Mouse (Mus musculus) spleen, postnatal 4 days (tissue): ENCODE results near the gene Ptprk.

ENCODE experiments used
- DNase-seq, 2 experiments: peaks; one replicate each; pipeline ENCODE4 v3.0.0; 2022; ENCODE audit warnings: low spot score in 2 of 2

The Ptprk gene

GRCm38 (mm10) chr10:28408980-28409379 lies 334.4 kb downstream of the Ptprk start:
- no peak for DNase-seq

GRCm38 (mm10) chr10:28414823-28415222 lies 340.2 kb downstream of the Ptprk start:
- no peak for DNase-seq

DNA sequence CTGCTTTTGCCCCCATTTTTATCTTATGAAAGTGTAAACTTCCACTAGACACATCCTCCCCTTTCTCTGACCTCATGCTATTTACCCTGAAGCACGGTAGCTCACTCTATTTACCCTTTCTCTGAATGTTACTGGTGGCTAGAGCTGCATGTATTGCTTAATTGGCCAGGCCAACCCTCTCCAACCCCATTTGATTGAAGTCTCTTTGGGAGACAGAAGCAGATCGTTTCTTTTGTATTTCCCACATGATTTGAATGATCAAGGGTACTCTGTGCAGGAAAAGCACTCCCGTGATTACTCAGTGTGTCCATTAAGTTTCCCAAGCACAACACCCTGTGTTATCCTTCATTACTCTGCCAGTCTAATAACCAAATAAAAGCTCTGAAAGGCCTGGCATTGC lies 348.0 kb downstream of the Ptprk start:
- no peak for DNase-seq

DNA sequence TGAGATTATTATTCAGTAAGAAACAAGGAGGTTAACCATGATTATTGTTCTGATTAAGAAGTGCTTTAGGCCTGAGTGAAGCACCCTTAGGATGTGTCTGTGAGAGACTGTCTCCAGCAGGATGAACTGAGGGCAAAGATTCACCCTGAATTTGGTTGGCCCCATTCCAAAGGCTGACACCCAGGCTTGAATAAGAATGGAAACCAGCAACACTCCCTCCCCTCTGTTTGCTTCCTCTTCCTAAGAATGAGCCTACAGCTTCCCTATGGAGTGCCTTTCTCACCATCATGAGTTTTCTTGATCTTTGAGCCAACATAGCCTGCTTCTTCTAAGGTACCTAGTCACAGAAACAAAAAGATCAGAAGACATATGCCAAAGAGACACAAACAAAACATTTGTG lies 350.8 kb downstream of the Ptprk start:
- no peak for DNase-seq

DNA sequence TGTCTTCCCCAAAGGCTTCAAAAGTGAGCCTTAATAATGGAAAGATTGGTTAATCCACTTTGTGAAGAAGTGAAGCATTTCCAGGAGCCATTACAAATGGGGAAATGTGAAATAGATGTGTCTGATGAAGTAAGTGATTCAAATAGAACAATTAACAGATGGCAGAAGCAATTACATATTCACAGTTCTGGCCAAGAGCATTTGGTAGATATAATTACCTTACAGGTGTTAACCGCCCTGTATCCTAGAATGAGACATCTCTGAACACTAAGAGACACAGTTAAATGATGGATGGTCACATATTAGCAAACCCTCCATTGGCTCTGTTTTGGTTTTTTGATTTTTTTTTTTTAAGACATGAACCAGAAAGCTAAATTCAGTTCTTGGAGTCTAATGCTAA lies 361.5 kb downstream of the Ptprk start:
- no peak for DNase-seq

GRCm38 (mm10) chr10:28449853-28450252 lies 375.2 kb downstream of the Ptprk start:
- no peak for DNase-seq

DNA sequence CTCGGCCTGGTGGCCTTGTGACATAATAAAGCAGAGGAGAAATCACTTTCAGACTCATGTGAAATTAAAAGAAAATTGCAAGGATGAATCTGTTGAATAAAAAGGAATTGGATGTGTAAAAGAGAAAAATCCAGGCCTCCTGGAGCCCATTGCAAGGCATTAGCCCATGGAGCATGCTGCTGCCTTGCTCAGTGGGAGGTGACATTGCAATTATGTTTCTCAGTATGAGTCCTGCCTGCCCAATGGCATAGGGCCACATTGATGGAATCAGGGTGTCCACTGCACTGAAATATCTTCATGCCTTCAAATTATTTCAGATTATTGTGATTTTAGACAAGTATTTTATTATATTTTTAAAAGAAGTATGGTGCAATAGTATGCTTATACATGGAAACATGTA lies 376.0 kb downstream of the Ptprk start:
- no peak for DNase-seq

DNA sequence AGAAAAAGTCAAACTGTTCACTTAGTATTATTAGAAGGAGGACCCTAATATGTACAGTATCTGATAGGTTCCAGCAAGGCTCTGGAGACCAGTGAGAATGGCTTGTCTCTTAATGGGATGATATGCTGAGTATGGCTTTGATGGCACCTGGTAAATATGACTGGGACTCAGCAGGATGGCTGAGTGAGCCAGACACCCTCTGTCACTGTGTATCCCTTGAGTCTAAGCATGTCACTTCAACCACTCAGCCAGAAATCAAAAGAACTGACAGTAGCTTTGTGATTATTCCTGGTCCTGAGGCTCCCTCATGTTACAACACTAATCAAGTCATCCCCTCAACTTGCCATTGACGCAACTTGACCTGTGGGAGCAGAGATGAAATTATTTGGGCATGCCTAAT lies 383.4 kb downstream of the Ptprk start:
- no peak for DNase-seq

DNA sequence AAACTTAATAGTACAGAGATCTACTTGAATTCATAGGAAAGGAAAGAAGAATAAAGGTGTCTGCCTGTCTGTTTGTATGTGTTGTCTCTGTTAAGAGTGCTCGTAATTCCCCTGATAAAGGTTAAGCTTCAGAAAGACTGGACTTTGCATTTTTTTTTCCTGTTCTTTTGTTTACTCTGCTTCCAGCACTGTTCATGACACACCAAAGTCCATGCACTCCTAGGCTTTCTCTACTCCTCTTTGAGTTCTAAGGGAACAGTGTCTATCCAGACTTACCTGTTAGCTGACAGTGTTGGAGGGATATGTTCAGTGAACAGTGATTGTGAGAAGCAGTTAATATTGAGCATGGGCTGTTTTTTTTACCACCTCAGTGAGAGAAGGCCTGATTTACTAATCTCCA lies 385.3 kb downstream of the Ptprk start:
- DNase-seq, result no peak

GRCm38 (mm10) chr10:28463706-28464105 lies 389.1 kb downstream of the Ptprk start:
- DNase-seq, result no peak

GRCm38 (mm10) chr10:28464766-28465548 lies 390.3 kb downstream of the Ptprk start:
- DNase-seq, result no peak

GRCm38 (mm10) chr10:28485574-28485973 lies 411.0 kb downstream of the Ptprk start:
- peak in 1 of 2 experiments; percentile 14 for DNase-seq

GRCm38 (mm10) chr10:28491006-28491405 lies 416.4 kb downstream of the Ptprk start:
- no peak for DNase-seq

DNA sequence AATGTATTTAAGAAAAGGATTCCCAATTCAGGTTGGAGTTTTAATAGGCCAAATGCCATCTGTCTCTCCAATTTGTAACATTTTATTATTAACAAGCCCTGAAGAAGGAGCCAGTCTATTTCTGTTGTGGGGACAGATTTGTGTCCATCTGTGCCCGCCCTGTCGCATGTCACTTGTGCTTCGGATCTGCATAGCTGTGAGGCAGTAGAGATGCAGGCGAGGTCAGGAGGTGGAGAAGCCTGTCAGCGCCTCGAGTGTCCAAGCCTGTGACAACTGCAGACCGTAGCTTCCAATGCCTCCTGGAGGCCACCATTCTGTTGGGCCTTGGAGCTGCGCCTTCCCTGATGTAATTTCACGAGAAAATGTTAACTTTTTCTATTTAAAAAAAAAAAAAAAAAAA lies 417.6 kb downstream of the Ptprk start:
- no peak for DNase-seq

DNA sequence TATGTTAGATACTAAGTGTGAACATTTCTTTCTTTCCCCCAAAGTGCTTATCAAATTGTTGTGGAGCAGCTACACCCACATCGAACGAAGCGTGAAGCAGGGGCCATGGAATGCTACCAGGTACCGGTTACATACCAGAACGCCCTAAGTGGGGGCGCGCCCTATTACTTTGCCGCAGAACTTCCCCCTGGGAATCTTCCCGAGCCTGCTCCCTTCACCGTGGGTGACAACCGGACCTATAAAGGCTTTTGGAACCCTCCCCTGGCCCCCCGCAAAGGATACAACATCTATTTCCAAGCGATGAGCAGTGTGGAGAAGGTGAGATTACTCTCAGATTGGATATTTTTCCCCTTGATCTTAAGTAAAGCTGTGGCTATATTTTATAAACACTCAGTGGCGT lies 418.2 kb downstream of the Ptprk start:
- DNase-seq, result no peak

- no peak for DNase-seq
These were observed 418.7 kb downstream of the Ptprk start for GRCm38 (mm10) chr10:28493271-28493861.

GRCm38 (mm10) chr10:28497791-28498190 lies 423.2 kb downstream of the Ptprk start:
- no peak for DNase-seq

GRCm38 (mm10) chr10:28498504-28498903 lies 423.9 kb downstream of the Ptprk start:
- DNase-seq, result no peak

GRCm38 (mm10) chr10:28513601-28514000 lies 439.0 kb downstream of the Ptprk start:
- DNase-seq, result no peak

- no peak for DNase-seq
These were observed 441.5 kb downstream of the Ptprk start for GRCm38 (mm10) chr10:28516147-28516546.

DNA sequence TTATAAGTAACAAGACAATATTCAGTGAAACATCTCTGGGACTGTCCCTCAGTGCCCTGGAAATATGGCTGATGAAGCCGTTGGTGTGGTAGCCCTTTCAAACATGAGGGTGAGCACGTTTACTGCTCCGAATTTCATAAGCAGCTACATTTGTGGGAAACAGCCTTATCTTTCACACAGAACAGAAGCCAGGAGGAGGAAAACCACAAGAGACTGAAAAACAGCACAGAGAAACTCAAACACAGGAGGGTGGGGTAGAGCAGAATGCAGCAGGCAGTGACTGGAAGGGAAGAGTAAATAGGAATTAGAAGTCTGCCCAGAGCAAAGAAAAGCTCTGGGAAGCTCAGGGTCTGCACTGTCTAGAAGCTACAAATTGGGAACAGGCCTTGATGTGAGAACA lies 443.7 kb downstream of the Ptprk start:
- DNase-seq, result no peak

GRCm38 (mm10) chr10:28519861-28520260 lies 445.2 kb downstream of the Ptprk start:
- no peak for DNase-seq

- no peak for DNase-seq
These were observed 449.5 kb downstream of the Ptprk start for GRCm38 (mm10) chr10:28523992-28524735.
